Mouse (Mus musculus): ENCODE data around the gene Id3. TPM values are rescaled to one million over a fixed set of nuclear protein-coding genes. Genes with fewer than 3 reads are reported as not detected.

Gene Id3
- polyA plus RNA-seq, 1 experiment = 33.8 TPM

DNA sequence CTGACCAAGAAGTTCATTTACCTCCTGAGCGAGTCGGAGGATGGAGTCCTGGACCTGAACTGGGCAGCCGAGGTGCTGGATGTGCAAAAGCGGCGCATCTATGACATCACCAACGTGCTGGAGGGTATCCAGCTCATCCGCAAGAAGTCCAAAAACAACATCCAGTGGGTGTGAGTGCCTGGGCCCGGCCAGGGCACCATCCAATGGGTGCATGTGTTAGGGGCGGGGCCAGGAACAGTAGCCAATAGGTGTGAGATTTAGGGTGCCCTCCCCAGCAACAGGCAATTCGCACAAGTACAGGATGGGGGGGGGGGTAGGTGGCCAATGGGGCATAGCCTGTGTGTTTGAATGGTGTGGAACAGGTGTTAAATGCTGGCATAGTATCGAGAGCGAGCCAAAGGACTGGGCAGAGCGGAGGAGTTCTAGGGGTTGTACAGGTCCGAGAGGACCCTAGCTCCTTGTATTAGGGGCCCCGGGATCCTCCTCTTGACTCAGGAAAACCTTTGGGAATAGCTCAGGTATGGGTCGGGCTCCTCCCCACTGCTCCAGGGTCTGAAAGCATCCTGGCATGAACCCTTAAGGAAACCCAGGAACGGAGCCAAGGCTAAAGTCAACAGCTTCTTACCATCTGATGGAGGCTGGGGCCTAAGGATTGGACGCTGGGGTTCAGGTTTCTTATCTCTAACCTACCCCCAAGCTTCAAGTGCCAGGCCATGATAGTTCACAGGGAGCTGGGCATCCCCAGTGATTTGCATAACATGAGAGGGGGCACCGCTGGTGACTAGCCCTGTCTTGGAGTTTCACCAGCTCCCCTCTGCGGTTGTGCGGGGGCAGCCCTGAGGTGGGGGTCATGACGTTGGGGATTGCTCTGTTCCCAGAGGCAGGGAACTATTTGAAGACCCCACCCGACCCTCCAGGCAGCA, 37.4 kb downstream of the Id3 start:
- peak overlapping the region; percentile 78 for H3K27ac ChIP-seq (ENCODE audit: control insufficient read depth, insufficient read depth, low read depth, low read length, poor library complexity)
- 64% methylated on average over 23 of the region's 23 CpGs for WGBS
- TF ChIP-seq CTCF (IDR thresholded peaks at IDR 0.05; ENCODE audit: control insufficient read depth, insufficient read depth, low read length) = no peak
- no peak for TF ChIP-seq POLR2A (IDR thresholded peaks at IDR 0.05; ENCODE audit: borderline replicate concordance, control insufficient read depth, low read depth, low read length)
- H3K4me3 ChIP-seq (replicated peaks; ENCODE audit: control insufficient read depth, low read depth, low read length) = peak overlapping the region; percentile 45
- H3K4me1 ChIP-seq (ENCODE audit: control insufficient read depth, insufficient read depth, low read length) = peaks cover 14% of the 10 kb centered on the region

DNA sequence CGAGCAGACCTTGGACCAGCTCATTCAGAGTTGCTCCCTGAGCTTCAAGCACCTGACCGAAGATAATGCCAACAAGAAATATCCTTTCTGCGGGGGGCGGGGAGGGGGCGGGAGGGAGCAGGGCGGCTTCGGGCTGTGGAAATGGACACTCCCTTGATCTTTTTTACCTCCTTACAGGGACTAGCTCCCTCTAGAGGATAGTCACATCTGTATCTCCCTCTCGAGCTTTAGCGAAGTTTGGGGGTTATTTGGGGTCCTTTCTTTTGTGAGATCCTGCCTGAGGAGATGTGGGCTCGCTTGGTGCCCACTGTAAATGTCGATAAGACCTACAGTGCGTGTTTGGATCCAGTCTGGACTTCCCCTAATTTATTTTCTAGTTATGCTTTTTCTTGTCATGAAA, 38.1 kb downstream of the Id3 start:
- TF ChIP-seq CTCF (IDR thresholded peaks at IDR 0.05; ENCODE audit: control insufficient read depth, insufficient read depth, low read length) (no peak), POLR2A (IDR thresholded peaks at IDR 0.05; ENCODE audit: borderline replicate concordance, control insufficient read depth, low read depth, low read length) (no peak)
- peak overlapping the region; percentile 61 for H3K27ac ChIP-seq (ENCODE audit: control insufficient read depth, insufficient read depth, low read depth, low read length, poor library complexity)
- 50% methylated on average over 12 of the region's 12 CpGs for WGBS
- peaks cover 11% of the 10 kb centered on the region for H3K4me1 ChIP-seq (ENCODE audit: control insufficient read depth, insufficient read depth, low read length)
- H3K4me3 ChIP-seq (replicated peaks; ENCODE audit: control insufficient read depth, low read depth, low read length) = peak overlapping the region; percentile 2

- H3K4me1 ChIP-seq (ENCODE audit: control insufficient read depth, insufficient read depth, low read length) = peaks cover 5% of the 10 kb centered on the region
- H3K27ac ChIP-seq (ENCODE audit: control insufficient read depth, insufficient read depth, low read depth, low read length, poor library complexity) = peak overlapping the region; percentile 41
- 16% methylated on average over 9 of the region's 9 CpGs for WGBS
- TF ChIP-seq CTCF (IDR thresholded peaks at IDR 0.05; ENCODE audit: control insufficient read depth, insufficient read depth, low read length) (no peak), POLR2A (IDR thresholded peaks at IDR 0.05; ENCODE audit: borderline replicate concordance, control insufficient read depth, low read depth, low read length) (peak; percentile 52; the same call in 1 of the 2 replicates)
- H3K4me3 ChIP-seq (replicated peaks; ENCODE audit: control insufficient read depth, low read depth, low read length) = peak overlapping the region; percentile 31
These were observed 42.1 kb downstream of the Id3 start for GRCm38 (mm10) chr4:136185375-136185774.

GRCm38 (mm10) chr4:136186315-136186714, 43.0 kb downstream of the Id3 start:
- 73% methylated on average over 8 of the region's 8 CpGs for WGBS
- H3K4me3 ChIP-seq (replicated peaks; ENCODE audit: control insufficient read depth, low read depth, low read length) = no peak overlapping the region
- TF ChIP-seq CTCF (IDR thresholded peaks at IDR 0.05; ENCODE audit: control insufficient read depth, insufficient read depth, low read length) = no peak
- TF ChIP-seq POLR2A (IDR thresholded peaks at IDR 0.05; ENCODE audit: borderline replicate concordance, control insufficient read depth, low read depth, low read length) = no peak
- peak overlapping the region; percentile 41 for H3K27ac ChIP-seq (ENCODE audit: control insufficient read depth, insufficient read depth, low read depth, low read length, poor library complexity)
- H3K4me1 ChIP-seq (ENCODE audit: control insufficient read depth, insufficient read depth, low read length) = peaks cover 5% of the 10 kb centered on the region

- Histone ChIP-seq H3K4me1 (ENCODE audit: control insufficient read depth, insufficient read depth, low read length) (peaks cover 5% of the 10 kb centered on the region), H3K27ac (ENCODE audit: control insufficient read depth, insufficient read depth, low read depth, low read length, poor library complexity) (peak overlapping the region; percentile 41), H3K4me3 (replicated peaks; ENCODE audit: control insufficient read depth, low read depth, low read length) (no peak overlapping the region)
- TF ChIP-seq POLR2A (IDR thresholded peaks at IDR 0.05; ENCODE audit: borderline replicate concordance, control insufficient read depth, low read depth, low read length) = no peak
- no peak for TF ChIP-seq CTCF (IDR thresholded peaks at IDR 0.05; ENCODE audit: control insufficient read depth, insufficient read depth, low read length)
- 77% methylated on average over 23 of the region's 23 CpGs for WGBS
These were observed 43.6 kb downstream of the Id3 start for GRCm38 (mm10) chr4:136186739-136187472.

DNA sequence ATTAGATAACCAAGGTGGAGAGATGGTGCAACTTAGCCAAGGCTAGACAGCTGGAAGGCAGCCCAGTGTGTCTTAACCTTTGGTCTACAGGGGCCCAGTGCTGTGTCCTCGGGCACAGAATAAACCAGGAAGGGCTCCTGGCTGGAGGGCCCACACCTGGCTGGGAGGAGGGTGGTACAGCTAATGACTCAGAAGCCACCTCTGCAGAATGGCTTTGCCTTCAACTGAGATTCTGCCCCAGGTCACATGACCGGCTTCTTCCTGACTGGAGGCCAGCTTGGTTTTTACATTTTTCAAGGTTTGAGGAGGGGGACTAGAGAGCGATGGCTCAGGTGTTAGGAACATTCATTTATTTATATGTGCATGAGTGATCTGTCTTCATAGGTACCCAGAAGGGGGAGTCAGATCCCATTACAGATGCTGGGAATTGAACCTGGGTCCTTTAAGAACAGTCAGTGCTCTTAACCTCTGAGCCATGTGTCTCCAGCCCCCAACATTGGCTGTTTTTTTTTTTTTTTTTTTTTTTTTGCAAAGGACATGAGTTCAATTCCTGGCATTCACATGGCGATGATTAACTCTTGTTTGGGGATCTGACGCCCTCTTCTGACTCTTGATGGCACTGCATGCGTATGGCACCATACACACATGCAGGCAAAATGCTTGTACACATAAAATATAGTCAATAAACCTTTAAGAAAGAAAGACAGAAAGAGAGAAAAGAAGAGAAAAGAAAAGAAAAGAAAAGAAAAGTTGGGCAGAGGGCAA, 45.9 kb downstream of the Id3 start:
- TF ChIP-seq CTCF (IDR thresholded peaks at IDR 0.05; ENCODE audit: control insufficient read depth, insufficient read depth, low read length) = peak; percentile 47; the same call in 1 of the 2 replicates
- TF ChIP-seq POLR2A (IDR thresholded peaks at IDR 0.05; ENCODE audit: borderline replicate concordance, control insufficient read depth, low read depth, low read length) = no peak
- Histone ChIP-seq H3K27ac (ENCODE audit: control insufficient read depth, insufficient read depth, low read depth, low read length, poor library complexity) (peak overlapping the region; percentile 60), H3K4me1 (ENCODE audit: control insufficient read depth, insufficient read depth, low read length) (peaks cover 5% of the 10 kb centered on the region), H3K4me3 (replicated peaks; ENCODE audit: control insufficient read depth, low read depth, low read length) (no peak overlapping the region)
- 73% methylated on average over 6 of the region's 6 CpGs for WGBS

- H3K27ac ChIP-seq (ENCODE audit: control insufficient read depth, insufficient read depth, low read depth, low read length, poor library complexity) = peak overlapping the region; percentile 45
These were observed 46.6 kb downstream of the Id3 start for GRCm38 (mm10) chr4:136189912-136190311.

More at GRCm38 (mm10) chr4:136189912-136190311, 46.6 kb downstream of the Id3 start:
- TF ChIP-seq POLR2A (IDR thresholded peaks at IDR 0.05; ENCODE audit: borderline replicate concordance, control insufficient read depth, low read depth, low read length) (peak; percentile 40; the same call in 1 of the 2 replicates), CTCF (IDR thresholded peaks at IDR 0.05; ENCODE audit: control insufficient read depth, insufficient read depth, low read length) (no peak)
- WGBS = 27% methylated on average over 8 of the region's 8 CpGs
- Histone ChIP-seq H3K4me3 (replicated peaks; ENCODE audit: control insufficient read depth, low read depth, low read length) (no peak overlapping the region), H3K4me1 (ENCODE audit: control insufficient read depth, insufficient read depth, low read length) (peaks cover 5% of the 10 kb centered on the region)
